Mouse (Mus musculus): Measurements from ENCODE around the gene Gm13694. TPM values are rescaled to one million over a fixed set of nuclear protein-coding genes. Genes with fewer than 3 reads are reported as not detected.
"Not testable (repeated sequence)": the region's sequence is repeated elsewhere in the genome, so short reads cannot be mapped to it uniquely, and the experiment has no call there.

Gene Gm13694
- polyA plus RNA-seq (2016; fragmentation: Nextera tagmentation; extraction: Ambion mirVana), result not detected in 2 replicates

- H3K4me3 ChIP-seq; H3K36me3 ChIP-seq; H3K4me2 ChIP-seq (replicated peaks); H3K4me1 ChIP-seq; H3K27ac ChIP-seq; H3K9me3 ChIP-seq; H3K9ac ChIP-seq; H3K27me3 ChIP-seq (replicated peaks); ATAC-seq (ENCODE audit: low FRiP score, low read depth): not testable (repeated sequence)
- WGBS, result no CpG with 5 or more reads among the region's 6 CpGs
These were observed at the start of gene Gm13694 for GRCm38 (mm10) chr2:83978633-83979032. Gene Gm13694, plus strand, starts transcription at chr2:83978933.

GRCm38 (mm10) chr2:83929478-83930088 is 49.1 kb upstream of the Gm13694 start:
- no peak for ATAC-seq (ENCODE audit: low FRiP score, low read depth)
- Histone ChIP-seq H3K27ac (no peak overlapping the region), H3K9ac (no peak overlapping the region), H3K27me3 (replicated peaks) (no peaks in the 10 kb centered on the region), H3K4me3 (no peak overlapping the region), H3K4me1 (no peaks in the 10 kb centered on the region), H3K36me3 (no peaks in the 10 kb centered on the region), H3K9me3 (no peaks in the 10 kb centered on the region), H3K4me2 (replicated peaks) (no peak overlapping the region)
- 65% methylated on average over 2 of the region's 2 CpGs for WGBS

GRCm38 (mm10) chr2:83940931-83941361 is 37.8 kb upstream of the Gm13694 start, which contains the start of gene Zswim2:
Gene Zswim2, minus strand, starts transcription at chr2:83941228.
- H3K9me3 ChIP-seq, result no peaks in the 10 kb centered on the region
- ATAC-seq (ENCODE audit: low FRiP score, low read depth), result peak; percentile 99
- H3K9ac ChIP-seq, result no peak within 1 kb of the TSS
- H3K4me3 ChIP-seq, result 0 out of 2 replicates have a peak within 1 kb of the TSS, but pooled peaks have one; percentile 18
- no peak within 1 kb of the TSS for H3K27ac ChIP-seq
- no peaks in the 10 kb centered on the region for H3K36me3 ChIP-seq
- H3K27me3 ChIP-seq (replicated peaks), result no peaks in the 10 kb centered on the region
- H3K4me2 ChIP-seq (replicated peaks), result peak within 1 kb of the TSS; percentile 58
- WGBS, result under 1% methylated on average over 20 of the region's 20 CpGs
- peaks cover 7% of the 10 kb centered on the region; the same call in 1 of the 2 replicates for H3K4me1 ChIP-seq

- ATAC-seq (ENCODE audit: low FRiP score, low read depth), result peak; percentile 49
- H3K9ac ChIP-seq, result no peak overlapping the region
These were observed 37.4 kb upstream of the Gm13694 start for GRCm38 (mm10) chr2:83941378-83941777.

GRCm38 (mm10) chr2:83941792-83942191 is 36.9 kb upstream of the Gm13694 start:
- no peak overlapping the region for H3K4me3 ChIP-seq
- H3K27ac ChIP-seq, result no peak overlapping the region
- no peaks in the 10 kb centered on the region for H3K27me3 ChIP-seq (replicated peaks)
- H3K36me3 ChIP-seq, result no peaks in the 10 kb centered on the region
- ATAC-seq (ENCODE audit: low FRiP score, low read depth), result no peak
- no peak overlapping the region for H3K4me2 ChIP-seq (replicated peaks)
- no peak overlapping the region for H3K9ac ChIP-seq
- H3K9me3 ChIP-seq, result no peaks in the 10 kb centered on the region
- H3K4me1 ChIP-seq, result peaks cover 7% of the 10 kb centered on the region; the same call in 1 of the 2 replicates
- WGBS, result 79% methylated on average over 4 of the region's 4 CpGs

More at GRCm38 (mm10) chr2:83941378-83941777, 37.4 kb upstream of the Gm13694 start:
- Histone ChIP-seq H3K27ac (no peak overlapping the region), H3K36me3 (no peaks in the 10 kb centered on the region), H3K4me3 (0 out of 2 replicates have a peak overlapping the region, but pooled peaks have one; percentile 18), H3K4me1 (peaks cover 7% of the 10 kb centered on the region; the same call in 1 of the 2 replicates), H3K27me3 (replicated peaks) (no peaks in the 10 kb centered on the region), H3K9me3 (no peaks in the 10 kb centered on the region), H3K4me2 (replicated peaks) (peak overlapping the region; percentile 58)
- WGBS, result 45% methylated on average over 3 of the region's 3 CpGs

- not testable (repeated sequence) for H3K27ac ChIP-seq
- no CpG with 5 or more reads among the region's 6 CpGs for WGBS
These were observed 23.3 kb upstream of the Gm13694 start, which contains the start of gene Gm13698 for GRCm38 (mm10) chr2:83955393-83955792. Gene Gm13698, plus strand, starts transcription at chr2:83955693.

GRCm38 (mm10) chr2:83961203-83961602 is 17.5 kb upstream of the Gm13694 start, which contains the start of gene Gm13693:
Gene Gm13693, plus strand, starts transcription at chr2:83961503.
- H3K9ac ChIP-seq; H3K36me3 ChIP-seq; ATAC-seq (ENCODE audit: low FRiP score, low read depth); H3K4me3 ChIP-seq; H3K4me2 ChIP-seq (replicated peaks); H3K27ac ChIP-seq; H3K4me1 ChIP-seq; H3K27me3 ChIP-seq (replicated peaks); H3K9me3 ChIP-seq: not testable (repeated sequence)
- no CpG with 5 or more reads among the region's 6 CpGs for WGBS

More at GRCm38 (mm10) chr2:83955393-83955792, 23.3 kb upstream of the Gm13694 start, which contains the start of gene Gm13698:
- not testable (repeated sequence) for H3K27me3 ChIP-seq (replicated peaks); H3K9ac ChIP-seq; H3K4me3 ChIP-seq; H3K4me2 ChIP-seq (replicated peaks); H3K4me1 ChIP-seq; H3K36me3 ChIP-seq; ATAC-seq (ENCODE audit: low FRiP score, low read depth); H3K9me3 ChIP-seq

GRCm38 (mm10) chr2:83967013-83967412 is 11.7 kb upstream of the Gm13694 start, which contains the start of gene Gm13695:
Gene Gm13695, plus strand, starts transcription at chr2:83967313.
- not testable (repeated sequence) for H3K27ac ChIP-seq; H3K9me3 ChIP-seq; ATAC-seq (ENCODE audit: low FRiP score, low read depth); H3K36me3 ChIP-seq; H3K4me3 ChIP-seq; H3K27me3 ChIP-seq (replicated peaks); H3K9ac ChIP-seq; H3K4me2 ChIP-seq (replicated peaks); H3K4me1 ChIP-seq
- no CpG with 5 or more reads among the region's 6 CpGs for WGBS

GRCm38 (mm10) chr2:83972823-83973222 is 5.9 kb upstream of the Gm13694 start, which contains the start of gene Gm13696:
Gene Gm13696, plus strand, starts transcription at chr2:83973123.
- H3K27me3 ChIP-seq (replicated peaks); ATAC-seq (ENCODE audit: low FRiP score, low read depth); H3K27ac ChIP-seq; H3K9ac ChIP-seq; H3K9me3 ChIP-seq; H3K36me3 ChIP-seq; H3K4me1 ChIP-seq; H3K4me2 ChIP-seq (replicated peaks); H3K4me3 ChIP-seq: not testable (repeated sequence)
- no CpG with 5 or more reads among the region's 6 CpGs for WGBS

- H3K27me3 ChIP-seq (replicated peaks); H3K4me1 ChIP-seq; ATAC-seq (ENCODE audit: low FRiP score, low read depth); H3K9me3 ChIP-seq; H3K4me2 ChIP-seq (replicated peaks); H3K9ac ChIP-seq; H3K4me3 ChIP-seq; H3K27ac ChIP-seq; H3K36me3 ChIP-seq: not testable (repeated sequence)
- no CpG with 5 or more reads among the region's 6 CpGs for WGBS
These were observed 5.7 kb downstream of the Gm13694 start, which contains the start of gene Gm13697 for GRCm38 (mm10) chr2:83984443-83984842. Gene Gm13697, plus strand, starts transcription at chr2:83984743.

- not testable (repeated sequence) for H3K4me3 ChIP-seq; H3K27me3 ChIP-seq (replicated peaks); ATAC-seq (ENCODE audit: low FRiP score, low read depth); H3K4me2 ChIP-seq (replicated peaks); H3K36me3 ChIP-seq; H3K27ac ChIP-seq; H3K9me3 ChIP-seq; H3K4me1 ChIP-seq; H3K9ac ChIP-seq
- no CpG with 5 or more reads among the region's 6 CpGs for WGBS
These were observed 11.5 kb downstream of the Gm13694 start, which contains the start of gene Gm13691 for GRCm38 (mm10) chr2:83990253-83990652. Gene Gm13691, plus strand, starts transcription at chr2:83990553.

- not testable (repeated sequence) for H3K9ac ChIP-seq; ATAC-seq (ENCODE audit: low FRiP score, low read depth); H3K9me3 ChIP-seq; H3K27me3 ChIP-seq (replicated peaks); H3K27ac ChIP-seq; H3K36me3 ChIP-seq; H3K4me2 ChIP-seq (replicated peaks); H3K4me1 ChIP-seq; H3K4me3 ChIP-seq
- 76% methylated on average over 8 of the region's 9 CpGs for WGBS
These were observed 15.0 kb downstream of the Gm13694 start for GRCm38 (mm10) chr2:83993639-83994255.

All from neural tube, embryonic 12.5 days (tissue).